Mouse (Mus musculus) ES-E14 (cell line): ENCODE data around the gene Dusp1.

ENCODE experiments used
- CHD2 ChIP-seq: IDR thresholded peaks from 2 replicates; pipeline ENCODE4 v1.6.1; 2014; ENCODE audit warnings: mild to moderate bottlenecking, low read depth, low read length, inconsistent platforms
- MAFK ChIP-seq: IDR thresholded peaks from 2 replicates; pipeline ENCODE4 v1.6.1; 2014; ENCODE audit warnings: mild to moderate bottlenecking, low read depth, low read length, inconsistent platforms; ENCODE audit not compliant: insufficient read depth
- ZNF384 ChIP-seq: IDR thresholded peaks from 2 replicates; pipeline ENCODE4 v1.6.1; 2012; ENCODE audit warnings: low read depth, low read length, inconsistent platforms

- no peak for TF ChIP-seq CHD2
- TF ChIP-seq ZNF384, result no peak
- TF ChIP-seq MAFK, result no peak
These were observed 49.8 kb downstream of the Dusp1 start for GRCm38 (mm10) chr17:26511816-26512774.
